8 mouse cellular contexts compared by ENCODE assay signal in genomic region chr13:23298445-23299232, GRCm38 (mm10). TPM values are rescaled to one million over a fixed set of nuclear protein-coding genes. Genes with fewer than 3 reads are reported as not detected.
DNase-seq lines count a peak whose midpoint lies in the region; ATAC-seq and TF ChIP-seq lines count a peak whose summit lies in the region.

No protein-coding gene starts in this region.

- 2% methylated on average over 21 of the region's 21 CpGs for WGBS in heart, embryonic 13.5 days
- 3% methylated on average over 21 of the region's 21 CpGs for WGBS in embryonic facial prominence, embryonic 13.5 days
- WGBS in neural tube, embryonic 11.5 days = 2% methylated on average over 21 of the region's 21 CpGs

- no peak for DNase-seq in heart, postnatal 14 days
- peak; percentile 90 for DNase-seq in CH12.LX (ENCODE audit: extremely low read depth)
- peak; percentile 39 to 54 for DNase-seq in left cerebral cortex, postnatal 36 days (ENCODE audit: low spot score in 2 of 2)
- peak; percentile 73 for DNase-seq in neural tube, embryonic 11.5 days (ENCODE audit: low spot score)
- DNase-seq in cerebellum, adult 11 months = no peak
- DNase-seq in kidney, adult 11 months = no peak

- dilution Hi-C loops in CH12.LX (cut with MboI; ENCODE audit: extremely low pct_ligation_motif_present, extremely low pct_unique_long_range_greater_than_20kb, low sequenced_read_pairs) = no loop called here

- peak overlapping the region; percentile 59 for H3K4me3 ChIP-seq in heart, embryonic 13.5 days
- peak overlapping the region; percentile 61 to 71 (median 62) for H3K4me3 ChIP-seq in CH12.LX (replicated peaks in 1 of 3; ENCODE audit: low read depth in 2 of 3, low read length in 2 of 3, poor library complexity in 1 of 3)
- peak overlapping the region; percentile 46 for H3K4me3 ChIP-seq in embryonic facial prominence, embryonic 13.5 days
- peak overlapping the region; percentile 34 for H3K4me3 ChIP-seq in neural tube, embryonic 11.5 days (ENCODE audit: low read depth, low read length)

- intact Hi-C loops in heart, postnatal 14 days (cut with DNase I) = loop anchor here (5.0 kb wide), 1 partner anchor 104 kb away; no protein-coding TSS in a partner anchor
- intact Hi-C loops in left cerebral cortex, postnatal 36 days (cut with DNase I) = loop anchor here (5.0 kb wide), 1 partner anchor 104 kb away; no protein-coding TSS in a partner anchor

- no peak for ATAC-seq in heart, embryonic 13.5 days (ENCODE audit: extremely low read depth, insufficient number of reproducible peaks, low FRiP score, low TSS enrichment)
- no peak for ATAC-seq in embryonic facial prominence, embryonic 13.5 days (ENCODE audit: insufficient number of reproducible peaks, insufficient read depth, low FRiP score, low TSS enrichment, low read depth)
- peak; percentile 77 for ATAC-seq in neural tube, embryonic 11.5 days (ENCODE audit: insufficient read depth, low FRiP score, low TSS enrichment)

- TF ChIP-seq EP300 in CH12.LX (IDR thresholded peaks at IDR 0.05; ENCODE audit: low read length) = no peak

- H3K9me3 ChIP-seq in heart, embryonic 13.5 days = no peaks in the 10 kb centered on the region
- peaks cover 3% of the 10 kb centered on the region for H3K9me3 ChIP-seq in CH12.LX (replicated peaks; ENCODE audit: low read length)
- no peaks in the 10 kb centered on the region for H3K9me3 ChIP-seq in embryonic facial prominence, embryonic 13.5 days
- no peaks in the 10 kb centered on the region for H3K9me3 ChIP-seq in neural tube, embryonic 11.5 days (ENCODE audit: control insufficient read depth, low read length)

- H3K79me2 ChIP-seq in CH12.LX (replicated peaks; ENCODE audit: control insufficient read depth, extremely low read depth, insufficient read depth, poor library complexity, severe bottlenecking) = no peaks in the 10 kb centered on the region

- peaks cover 30% of the 10 kb centered on the region for H3K4me1 ChIP-seq in heart, embryonic 13.5 days
- H3K4me1 ChIP-seq in CH12.LX (ENCODE audit: control insufficient read depth in 1 of 2, insufficient read depth in 2 of 2) = peaks cover 0 to 13% of the 10 kb centered on the region in 2 experiments; a peak in 1 of 4 replicates
- H3K4me1 ChIP-seq in embryonic facial prominence, embryonic 13.5 days = no peaks in the 10 kb centered on the region
- no peaks in the 10 kb centered on the region for H3K4me1 ChIP-seq in neural tube, embryonic 11.5 days (ENCODE audit: control insufficient read depth, insufficient read depth, low read length)

- peak overlapping the region; percentile 74 for H3K9ac ChIP-seq in heart, embryonic 13.5 days
- peak overlapping the region; percentile 41 for H3K9ac ChIP-seq in CH12.LX (ENCODE audit: insufficient read depth, low read depth)
- H3K9ac ChIP-seq in embryonic facial prominence, embryonic 13.5 days = peak overlapping the region; percentile 66
- no peak overlapping the region for H3K9ac ChIP-seq in neural tube, embryonic 11.5 days (ENCODE audit: low read length)

- no peak for TF ChIP-seq CTCF in CH12.LX (conservative IDR thresholded peaks at IDR 0.05 in 1 of 2, IDR thresholded peaks at IDR 0.05 in 1 of 2; ENCODE audit: low read depth in 2 of 2, low read length in 2 of 2)

- TF ChIP-seq POLR2A in CH12.LX (IDR thresholded peaks at IDR 0.05; ENCODE audit: low read depth, low read length) = peak; percentile 19; the same call in 1 of the 2 replicates

- no peaks in the 10 kb centered on the region for H3K36me3 ChIP-seq in heart, embryonic 13.5 days
- no peaks in the 10 kb centered on the region for H3K36me3 ChIP-seq in CH12.LX (replicated peaks in 1 of 2; ENCODE audit: control insufficient read depth in 1 of 2, insufficient read depth in 1 of 2, low read length in 1 of 2)
- no peaks in the 10 kb centered on the region for H3K36me3 ChIP-seq in embryonic facial prominence, embryonic 13.5 days
- H3K36me3 ChIP-seq in neural tube, embryonic 11.5 days (ENCODE audit: control insufficient read depth, insufficient read depth, low read length) = no peaks in the 10 kb centered on the region

- H3K27ac ChIP-seq in heart, embryonic 13.5 days (replicated peaks) = no peak overlapping the region
- H3K27ac ChIP-seq in CH12.LX (ENCODE audit: insufficient read depth, low read depth) = peak overlapping the region; percentile 63
- no peak overlapping the region for H3K27ac ChIP-seq in embryonic facial prominence, embryonic 13.5 days
- no peak overlapping the region for H3K27ac ChIP-seq in neural tube, embryonic 11.5 days (ENCODE audit: low read depth, low read length)

- in situ Hi-C loops in CH12.LX (cut with MboI; ENCODE audit: low pct_ligation_motif_present, low pct_unique_long_range_greater_than_20kb, low sequenced_read_pairs) = loop anchor here (25.0 kb wide), 1 partner anchor 1411 kb away; no protein-coding TSS in a partner anchor

- H3K4me2 ChIP-seq in heart, embryonic 13.5 days = peak overlapping the region; percentile 76
- H3K4me2 ChIP-seq in CH12.LX (ENCODE audit: insufficient read depth, low read depth, poor library complexity, severe bottlenecking) = peak overlapping the region; percentile 98
- peak overlapping the region; percentile 58 for H3K4me2 ChIP-seq in embryonic facial prominence, embryonic 13.5 days
- H3K4me2 ChIP-seq in neural tube, embryonic 11.5 days (ENCODE audit: low read depth) = peak overlapping the region; percentile 34

- H3K27me3 ChIP-seq in heart, embryonic 13.5 days (replicated peaks) = peaks cover 19% of the 10 kb centered on the region
- peaks cover 19% of the 10 kb centered on the region for H3K27me3 ChIP-seq in CH12.LX (replicated peaks)
- peaks cover 20% of the 10 kb centered on the region for H3K27me3 ChIP-seq in embryonic facial prominence, embryonic 13.5 days
- H3K27me3 ChIP-seq in neural tube, embryonic 11.5 days (ENCODE audit: control insufficient read depth, insufficient read depth, low read length) = no peaks in the 10 kb centered on the region

- no peak for TF ChIP-seq RAD21 in CH12.LX (IDR thresholded peaks at IDR 0.05; ENCODE audit: low read depth, low read length)

TF ChIP-seq in CH12.LX, 34 proteins besides CTCF, POLR2A, EP300 and RAD21:
- TF ChIP-seq GABPA (IDR thresholded peaks at IDR 0.05; ENCODE audit: insufficient replicate concordance, low read depth, low read length) = no peak
- no peak; the same call in none of the 2 replicates for TF ChIP-seq HCFC1 (IDR thresholded peaks at IDR 0.05; ENCODE audit: low read depth, low read length)
- no peak for TF ChIP-seq BHLHE40 (IDR thresholded peaks at IDR 0.05; ENCODE audit: low read depth, low read length)
- TF ChIP-seq NRF1 (IDR thresholded peaks at IDR 0.05; ENCODE audit: low read depth, low read length) = 0 out of 2 replicates have a peak, but pooled peaks have one; percentile 44
- 0 out of 2 replicates have a peak, but pooled peaks have one; percentile 35 for TF ChIP-seq MYC (IDR thresholded peaks at IDR 0.05; ENCODE audit: low read depth, low read length)
- TF ChIP-seq MEF2A (IDR thresholded peaks at IDR 0.05; ENCODE audit: borderline replicate concordance, low read depth, low read length) = peak; percentile 33; the same call in 1 of the 2 replicates
- no peak for TF ChIP-seq MXI1 (IDR thresholded peaks at IDR 0.05; ENCODE audit: low read depth, low read length)
- 0 out of 2 replicates have a peak, but pooled peaks have one; percentile 36 for TF ChIP-seq JUND (conservative IDR thresholded peaks at IDR 0.05; ENCODE audit: low read depth, low read length)
- peak; percentile 80 for TF ChIP-seq IRF4 (IDR thresholded peaks at IDR 0.05; ENCODE audit: low read depth, low read length)
- no peak for TF ChIP-seq POLR2AphosphoS2 (IDR thresholded peaks at IDR 0.05; ENCODE audit: low read depth, low read length)
- TF ChIP-seq USF2 (conservative IDR thresholded peaks at IDR 0.05; ENCODE audit: low read depth, low read length) = no peak
- TF ChIP-seq JUN (IDR thresholded peaks at IDR 0.05; ENCODE audit: insufficient read depth, low read depth, low read length) = peak; percentile 58
- TF ChIP-seq KAT2A (IDR thresholded peaks at IDR 0.05; ENCODE audit: insufficient replicate concordance, low read length) = peak; percentile 67; the same call in 1 of the 2 replicates
- TF ChIP-seq MAFK (IDR thresholded peaks at IDR 0.05; ENCODE audit: insufficient replicate concordance, low read length) = peak; percentile 93
- TF ChIP-seq NELFE (IDR thresholded peaks at IDR 0.05; ENCODE audit: low read depth, low read length) = no peak
- no peak for TF ChIP-seq ZKSCAN1 (IDR thresholded peaks at IDR 0.05; ENCODE audit: borderline replicate concordance, low read depth, low read length)
- no peak for TF ChIP-seq ZMIZ1 (IDR thresholded peaks at IDR 0.05; ENCODE audit: low read depth, low read length)
- TF ChIP-seq UBTF (IDR thresholded peaks at IDR 0.05; ENCODE audit: low read depth, low read length) = no peak
- peak; percentile 96 for TF ChIP-seq ZNF384 (IDR thresholded peaks at IDR 0.05; ENCODE audit: low read depth, low read length)
- peak; percentile 85 for TF ChIP-seq ELF1 (IDR thresholded peaks at IDR 0.05; ENCODE audit: low read depth, low read length)
- TF ChIP-seq TCF12 (IDR thresholded peaks at IDR 0.05; ENCODE audit: low read depth, low read length) = no peak
- TF ChIP-seq TBP (conservative IDR thresholded peaks at IDR 0.05; ENCODE audit: low read depth, low read length) = peak; percentile 99
- TF ChIP-seq E2F4 (IDR thresholded peaks at IDR 0.05; ENCODE audit: insufficient replicate concordance, low read depth, low read length) = peak; percentile 83
- TF ChIP-seq ETS1 (conservative IDR thresholded peaks at IDR 0.05; ENCODE audit: low read depth, low read length) = 0 out of 2 replicates have a peak, but pooled peaks have one; percentile 56
- TF ChIP-seq RCOR1 (conservative IDR thresholded peaks at IDR 0.05; ENCODE audit: low read depth, low read length) = no peak
- TF ChIP-seq USF1 (IDR thresholded peaks at IDR 0.05; ENCODE audit: low read depth, low read length) = no peak
- 0 out of 2 replicates have a peak, but pooled peaks have one; percentile 35 for TF ChIP-seq SIN3A (IDR thresholded peaks at IDR 0.05; ENCODE audit: low read length)

RNA-seq across cellular contexts. Expression of gene Vmn1r223, which starts 51.7 kb away (rescaled TPM):
- polyA plus RNA-seq in heart, embryonic 13.5 days (2015; fragmentation: Nextera tagmentation; extraction: Ambion mirVana) = not detected in 2 replicates
- not detected for total RNA-seq in heart, postnatal 14 days (2021)
- not detected in 2 replicates for total RNA-seq in CH12.LX (2012; rRNA removed)
- not detected in 2 replicates for total RNA-seq in CH12.LX (2014; rRNA removed)
- polyA plus RNA-seq in CH12.LX (2012; ENCODE audit: insufficient read length, low read depth) = 0.06 TPM in 1 of 2 replicates, not detected in the other
- polyA plus RNA-seq in embryonic facial prominence, embryonic 13.5 days (2015; fragmentation: Nextera tagmentation; extraction: Ambion mirVana) = not detected in 2 replicates
- total RNA-seq in left cerebral cortex, postnatal 36 days (2021) = not detected
- polyA plus RNA-seq in neural tube, embryonic 11.5 days (2014; fragmentation: Nextera tagmentation; extraction: Ambion mirVana) = not detected in 2 replicates

Comparison
In these comparisons a context has a peak if more than half of its experiments do, and no peak if none do; other contexts are left out.
1. H3K4me2 ChIP-seq: peak in every context shown above with its lines; median percentile 98 in CH12.LX; 76 in heart, embryonic 13.5 days; 58 in embryonic facial prominence, embryonic 13.5 days; 34 in neural tube, embryonic 11.5 days.
2. DNase-seq: peak in CH12.LX (single experiment), left cerebral cortex, postnatal 36 days (2 of 2) and neural tube, embryonic 11.5 days (single experiment); none in heart, postnatal 14 days (0 of 2), cerebellum, adult 11 months (single experiment) and kidney, adult 11 months (single experiment).
3. Peak in every context shown above with its lines, with median percentiles within 50 percentile points of each other: H3K4me3 ChIP-seq.